Mouse (Mus musculus) thymus, postnatal 25 days (tissue): ENCODE measurements around the gene Igfbp4.

Experiments
- DNase-seq: peaks from one replicate; pipeline ENCODE4 v3.0.0; 2022

Igfbp4 gene

GRCm38 (mm10) chr11:99041051-99041729, at the start of gene Igfbp4:
Igfbp4 (plus strand) TSS chr11:99041244.
- DNase-seq, result peak; percentile 37

DNA sequence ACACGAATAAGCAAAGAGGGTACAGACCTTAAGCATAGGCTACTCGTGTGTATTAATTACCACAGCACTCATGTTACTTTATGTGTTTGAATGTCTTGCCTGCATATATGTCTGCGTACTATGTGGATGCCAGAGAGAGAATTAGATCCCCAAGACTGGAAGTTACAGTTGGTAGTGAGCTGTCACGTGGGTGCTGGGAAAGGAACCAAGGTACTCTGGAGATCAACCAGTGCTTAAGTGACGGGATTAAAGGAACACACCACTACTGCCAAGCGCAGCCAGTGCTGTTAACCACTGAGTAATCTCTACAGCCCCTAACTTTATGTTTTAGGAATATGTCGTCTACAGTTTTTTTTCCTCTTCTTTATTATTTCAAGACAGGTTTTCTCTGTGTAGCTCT, 45.1 kb upstream of the Igfbp4 start:
- no peak for DNase-seq

- DNase-seq, result no peak
Observed at GRCm38 (mm10) chr11:98997659-98998058, 43.4 kb upstream of the Igfbp4 start.

DNA sequence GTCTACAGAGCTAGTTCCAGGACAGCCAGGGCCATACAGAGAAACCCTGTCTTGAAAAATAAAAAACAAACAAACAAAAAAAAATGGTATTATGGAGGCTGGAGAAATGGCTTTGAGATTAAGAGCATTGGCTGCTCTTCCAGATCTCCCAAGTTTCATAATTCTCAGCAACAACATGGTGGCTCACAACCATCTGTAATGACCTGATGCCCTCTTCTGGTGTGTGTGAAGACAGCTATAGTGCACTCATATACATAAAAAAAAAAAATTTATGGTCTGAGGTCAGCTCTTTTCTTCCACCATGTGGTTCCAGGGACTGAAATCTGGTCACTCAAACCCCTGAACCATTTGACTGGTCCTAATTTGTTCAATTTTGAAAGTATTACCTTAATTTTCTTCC, 42.3 kb upstream of the Igfbp4 start:
- DNase-seq, result no peak

- no peak for DNase-seq
Observed at GRCm38 (mm10) chr11:98999243-98999642, 41.8 kb upstream of the Igfbp4 start.

DNA sequence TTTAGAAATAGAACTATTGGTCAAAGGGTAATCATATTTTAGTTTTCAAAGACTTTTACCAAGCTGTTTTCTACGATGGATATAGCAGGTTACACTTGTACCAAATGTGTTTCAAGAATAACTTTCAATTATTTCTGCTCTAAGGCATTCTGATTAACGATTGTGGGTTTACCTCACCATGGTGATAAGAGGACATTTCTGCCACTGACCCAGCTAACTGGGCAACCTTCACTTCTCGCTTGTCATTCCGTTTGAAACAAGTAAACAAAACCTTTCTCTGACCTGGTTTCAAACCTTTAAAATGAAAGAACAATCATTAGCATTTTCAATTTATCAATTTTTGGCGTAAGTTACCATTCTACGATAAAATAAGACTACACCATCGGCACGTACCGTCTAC, 34.3 kb upstream of the Igfbp4 start:
- no peak for DNase-seq

- no peak for DNase-seq
Observed at GRCm38 (mm10) chr11:99010124-99010523, 30.9 kb upstream of the Igfbp4 start.

GRCm38 (mm10) chr11:99010706-99011105, 30.3 kb upstream of the Igfbp4 start:
- DNase-seq, result no peak

DNA sequence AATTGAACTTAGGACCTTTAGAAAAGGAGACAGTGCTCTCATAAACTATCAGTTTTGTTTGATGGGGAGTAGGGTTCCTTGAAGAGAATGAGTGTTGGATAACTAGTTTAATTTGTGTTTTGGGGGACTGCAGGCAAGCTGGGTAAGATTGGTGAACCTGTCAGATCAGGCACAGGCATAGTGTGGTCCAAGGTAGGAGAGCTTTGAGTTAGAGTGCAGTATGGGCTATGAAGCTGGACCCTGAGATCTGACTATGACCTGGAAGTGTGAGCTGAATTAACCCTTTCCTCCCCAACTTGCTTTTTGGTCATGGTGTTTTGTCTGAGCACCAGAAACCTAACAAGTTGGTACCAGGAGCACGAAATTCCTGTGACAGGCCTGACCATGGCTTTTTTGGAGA, 27.2 kb upstream of the Igfbp4 start:
- DNase-seq, result no peak

GRCm38 (mm10) chr11:99019844-99020243, 21.2 kb upstream of the Igfbp4 start:
- DNase-seq, result no peak

DNA sequence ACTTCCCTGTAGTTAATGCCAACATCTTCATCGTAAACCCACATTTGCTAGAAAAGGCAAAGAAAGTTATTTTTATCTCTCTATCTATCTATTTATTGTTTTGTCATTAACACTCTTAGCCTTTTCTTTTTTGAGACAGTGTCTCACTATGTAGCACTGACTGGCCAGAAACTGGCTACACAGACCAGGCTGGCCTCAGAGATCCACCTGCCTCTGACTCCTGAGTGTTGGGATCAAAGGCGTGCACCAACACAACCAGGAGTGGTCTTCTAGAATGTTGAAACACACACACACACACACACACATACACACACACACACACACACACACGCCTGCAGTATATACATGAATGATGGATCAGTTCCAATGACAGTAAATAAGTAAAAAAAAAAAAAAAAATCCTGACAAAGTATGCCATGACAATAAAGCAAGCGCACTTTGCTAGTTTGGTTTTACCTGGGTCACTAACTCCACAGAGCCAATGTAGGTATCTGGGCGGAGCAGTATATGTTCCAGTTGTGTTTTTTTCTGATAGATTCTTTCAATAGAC, 18.6 kb upstream of the Igfbp4 start:
- DNase-seq, result no peak

DNA sequence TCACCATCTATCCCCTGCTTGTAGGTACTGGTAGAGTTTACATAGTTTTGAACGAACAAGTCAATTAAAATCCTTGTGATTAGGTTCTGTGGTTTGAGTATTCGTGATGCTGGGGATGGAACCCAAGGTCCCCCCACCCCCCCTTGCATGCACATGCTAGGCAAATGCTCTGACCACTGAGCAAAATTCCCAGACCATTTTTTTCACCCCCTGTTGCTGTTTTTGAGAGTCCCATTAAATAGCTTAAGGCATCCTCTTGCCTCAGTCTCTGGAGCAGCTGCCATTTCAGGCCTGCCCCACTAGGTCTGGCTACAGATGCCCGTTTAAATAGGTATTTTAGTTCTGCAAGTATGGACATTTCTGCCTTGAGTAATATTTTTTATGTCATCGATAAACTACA, 17.9 kb upstream of the Igfbp4 start:
- DNase-seq, result no peak

DNA sequence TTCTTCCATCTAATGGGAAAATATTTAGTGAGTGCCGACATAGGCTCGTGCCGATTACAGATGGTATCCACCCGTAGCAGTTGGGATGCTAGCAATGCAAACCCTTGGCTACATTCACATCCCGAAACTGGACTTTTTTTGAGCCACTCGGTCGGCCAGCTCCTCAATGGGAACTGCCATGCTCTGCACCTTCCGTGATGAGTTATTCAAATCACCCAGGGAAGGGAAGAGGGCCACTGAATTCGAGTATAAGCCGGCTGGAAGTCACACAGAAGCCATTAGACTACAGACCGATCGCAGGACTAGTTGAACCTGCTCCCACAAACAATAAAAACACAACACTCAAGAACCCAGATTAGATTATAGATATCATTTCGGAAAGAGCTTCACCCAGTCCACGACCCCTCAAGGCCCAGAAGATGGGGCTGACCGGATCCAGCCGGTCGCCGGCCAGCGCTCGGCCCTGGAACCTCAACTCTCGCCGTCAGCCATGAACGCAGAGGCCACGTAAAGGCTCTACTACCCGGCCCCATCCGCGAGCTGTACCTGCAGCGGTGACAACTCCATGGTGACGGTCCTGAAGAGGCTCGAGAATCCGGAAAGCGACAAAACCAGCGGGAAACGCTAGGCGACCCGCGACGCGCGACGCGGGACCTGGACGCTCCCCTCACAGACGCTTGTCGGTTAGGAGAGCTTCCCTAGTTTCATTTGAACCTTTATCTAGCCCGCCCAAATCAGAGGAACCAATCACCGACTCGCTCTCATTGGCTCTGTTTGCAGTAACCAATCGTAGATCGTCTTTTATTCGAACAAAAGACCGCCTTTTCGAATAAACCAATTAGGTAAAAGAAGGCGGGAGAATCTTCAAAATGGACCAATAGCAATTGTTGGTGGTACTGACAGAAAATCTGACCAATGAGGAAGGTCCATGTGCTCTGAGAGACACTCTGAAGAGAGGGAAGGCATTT, 17.3 kb upstream of the Igfbp4 start, which contains the start of gene Top2a:
Gene Top2a (minus strand): TSS at position 690 of the 968 bp plus-strand sequence.
- peak; percentile 97 for DNase-seq

DNA sequence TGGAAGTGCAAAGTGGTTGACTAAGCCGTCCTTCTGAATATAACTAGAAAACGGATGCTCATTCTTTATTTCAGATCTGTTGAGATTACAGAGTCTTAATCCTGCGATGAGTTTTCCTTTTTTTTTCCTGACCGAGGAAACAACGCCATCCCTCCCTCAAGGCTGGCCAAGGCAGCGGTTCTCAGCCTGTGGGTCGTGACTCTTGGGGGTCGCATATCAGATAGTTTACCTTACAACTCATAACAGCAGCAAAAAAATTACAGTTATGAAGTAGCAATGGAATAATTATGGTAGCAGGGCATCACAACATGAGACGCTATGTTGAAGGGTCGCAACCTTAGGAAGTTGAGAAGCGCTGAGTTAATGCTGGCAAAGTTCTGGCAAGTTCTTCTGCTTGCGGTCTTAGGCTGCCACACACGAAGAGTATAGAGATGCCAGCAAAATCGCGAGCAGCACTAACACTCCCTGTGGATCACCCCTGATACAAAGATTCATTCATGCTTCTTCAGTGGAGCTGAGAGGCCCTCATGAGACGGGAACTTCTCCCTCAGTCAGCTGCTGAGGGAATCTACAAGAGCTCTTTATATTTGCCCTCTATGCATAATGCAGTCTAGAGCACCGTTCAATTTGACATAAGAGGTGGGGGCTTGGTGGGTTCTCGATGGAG, 16.4 kb upstream of the Igfbp4 start:
- peak; percentile 21 for DNase-seq

- DNase-seq, result peak; percentile 28
Observed at GRCm38 (mm10) chr11:99025878-99026277, 15.2 kb upstream of the Igfbp4 start.

GRCm38 (mm10) chr11:99026899-99027440, 14.1 kb upstream of the Igfbp4 start:
- peak; percentile 13 for DNase-seq

DNA sequence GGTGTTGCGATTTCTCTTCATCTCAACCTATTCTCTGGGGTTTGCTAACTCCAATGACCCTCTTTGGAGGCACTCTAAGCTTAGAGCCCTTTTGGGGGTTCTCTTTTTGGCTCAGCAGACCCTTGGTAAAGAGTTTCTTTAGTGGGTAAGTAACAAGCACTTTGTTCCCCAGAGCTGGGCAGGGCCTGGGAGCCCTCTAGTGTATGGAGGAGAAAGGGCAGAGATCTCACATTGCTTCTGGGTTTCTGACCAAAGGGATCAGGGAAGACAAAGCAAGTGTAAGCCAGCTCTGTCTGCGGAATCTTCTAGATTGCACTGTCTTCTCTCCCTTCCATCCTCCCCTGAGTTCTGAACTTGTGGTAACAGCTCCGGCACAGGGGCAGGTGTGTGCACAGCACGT, 5.7 kb upstream of the Igfbp4 start:
- no peak for DNase-seq

GRCm38 (mm10) chr11:99036254-99036653, 4.8 kb upstream of the Igfbp4 start:
- DNase-seq, result no peak

DNA sequence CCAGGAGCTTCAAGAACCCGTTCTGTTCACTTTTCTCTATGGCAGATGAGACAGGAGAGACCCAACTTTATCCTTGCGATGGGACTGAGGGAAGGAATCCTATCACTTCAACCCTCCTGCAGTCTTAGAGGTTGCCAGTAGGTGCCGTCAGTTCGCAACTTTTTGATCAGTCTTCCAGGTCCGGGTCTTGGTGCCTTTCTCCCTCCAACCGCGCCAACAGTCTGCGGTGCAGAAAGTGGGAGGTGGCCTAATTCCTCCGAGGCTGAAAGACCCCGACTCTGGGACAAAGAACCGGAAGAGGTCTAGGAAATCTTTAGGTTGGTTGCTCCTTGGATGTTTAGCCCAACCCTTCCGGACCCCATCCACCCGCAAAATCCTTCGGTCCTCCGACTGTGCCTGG, 1.3 kb upstream of the Igfbp4 start:
- DNase-seq, result peak; percentile 82

DNA sequence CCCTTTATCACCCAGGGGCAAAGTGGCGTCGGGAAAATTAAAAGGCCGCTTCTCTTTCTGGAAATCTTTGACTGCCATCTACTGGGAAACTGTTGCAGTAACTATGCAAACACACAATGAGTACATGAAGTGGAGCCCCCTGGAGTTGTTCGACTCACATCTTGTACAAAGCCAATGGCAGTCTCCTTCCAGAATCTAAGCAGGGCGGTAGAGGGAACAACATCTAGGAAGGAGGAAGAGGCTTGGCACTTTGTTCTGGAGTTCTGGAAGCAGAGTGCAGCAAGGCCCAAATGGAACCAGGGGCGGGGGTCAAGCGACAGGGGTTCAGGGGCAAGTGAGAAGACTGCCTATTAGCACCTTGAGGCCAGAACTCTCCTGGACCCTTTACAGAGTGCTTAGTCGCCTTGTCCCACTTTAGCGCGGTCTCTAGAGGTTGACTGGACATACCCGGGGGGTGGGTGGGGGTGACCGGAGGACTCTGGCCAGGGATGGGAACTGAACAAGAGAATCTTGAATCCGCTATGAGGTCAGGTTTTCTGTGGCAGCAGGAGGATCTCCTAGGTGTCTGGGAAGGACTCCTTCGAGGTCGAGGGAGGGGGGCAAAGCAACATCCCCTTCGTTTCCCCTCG, 584 bp upstream of the Igfbp4 start:
- peak; percentile 26 for DNase-seq

- no peak for DNase-seq
Observed at GRCm38 (mm10) chr11:99041841-99042780, 1.1 kb downstream of the Igfbp4 start.
